Mouse (Mus musculus) stomach, postnatal 0 days (tissue): ENCODE results near the gene Ppdpf.

ENCODE experiments used
- CTCF ChIP-seq: IDR thresholded peaks from 2 replicates; pipeline ENCODE4 v1.5.1; 2016; ENCODE audit warnings: antibody characterized with exemption, low read depth, mild to moderate bottlenecking, moderate library complexity
- EP300 ChIP-seq: optimal IDR thresholded peaks from 2 replicates; pipeline ENCODE3; 2016; ENCODE audit warnings: antibody characterized with exemption

GRCm38 (mm10) chr2:181160821-181161220 lies 26.2 kb upstream of the Ppdpf start:
- TF ChIP-seq CTCF, result no peak
- no peak for TF ChIP-seq EP300
